Mouse (Mus musculus): ENCODE measurements around the gene Lin7a.

Gene Lin7a

GRCm38 (mm10) chr10:107449496-107450330, 178.2 kb downstream of the Lin7a start:
- DNase-seq (ENCODE audit: low read depth, low spot score), result no peak

GRCm38 (mm10) chr10:107467819-107468218, 196.3 kb downstream of the Lin7a start:
- DNase-seq (ENCODE audit: low read depth, low spot score), result no peak
